Mouse (Mus musculus): Measurements from ENCODE around the gene Adamtsl1. TPM values are rescaled to one million over a fixed set of nuclear protein-coding genes. Genes with fewer than 3 reads are reported as not detected.

Gene Adamtsl1
- polyA plus RNA-seq, 2 experiments, result 0.11 to 0.23 TPM

DNA sequence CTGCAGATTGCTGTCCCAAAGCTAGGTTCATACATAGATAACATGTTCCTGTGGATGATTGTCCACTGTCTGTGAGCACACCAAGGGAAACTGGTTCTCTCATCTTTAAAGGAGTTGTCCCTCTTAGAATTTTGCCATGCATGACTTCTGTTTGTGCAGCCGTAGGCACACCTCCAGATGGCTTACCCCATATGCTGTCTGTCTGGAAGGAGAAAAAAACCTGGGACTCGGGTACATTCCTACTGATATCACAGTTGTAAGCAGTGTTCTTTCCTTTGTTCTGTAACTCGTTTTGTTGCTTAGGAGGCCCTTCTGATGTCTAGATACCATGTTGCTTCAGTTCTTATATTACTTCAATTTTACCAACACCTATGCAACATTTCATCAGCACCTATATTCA is 563.9 kb downstream of the Adamtsl1 start:
- no peaks in the 10 kb centered on the region for H3K27me3 ChIP-seq (ENCODE audit: control insufficient read depth, insufficient read depth, low read length)
- H3K27ac ChIP-seq, result no peak overlapping the region
- 46% methylated on average over 3 of the region's 3 CpGs for WGBS (ENCODE audit: insufficient replicate concordance)
- H3K36me3 ChIP-seq (replicated peaks; ENCODE audit: control insufficient read depth, insufficient read depth, low read depth), result no peaks in the 10 kb centered on the region
- no peak for DNase-seq (ENCODE audit: low read depth in 3 of 3, low spot score in 3 of 3)
- ATAC-seq (ENCODE audit: insufficient read depth), result no peak
- no peak overlapping the region for H3K4me2 ChIP-seq (ENCODE audit: low read depth)
- no peak overlapping the region for H3K4me3 ChIP-seq (ENCODE audit: insufficient read depth in 1 of 2, low read depth in 2 of 2, low read length in 2 of 2)
- no peaks in the 10 kb centered on the region for H3K9me3 ChIP-seq (ENCODE audit: control insufficient read depth, low read length)
- no peaks in the 10 kb centered on the region for H3K4me1 ChIP-seq (replicated peaks; ENCODE audit: control insufficient read depth in 2 of 2, insufficient read depth in 2 of 2, low read length in 1 of 2)
- TF ChIP-seq CTCF (IDR thresholded peaks at IDR 0.05; ENCODE audit: low read depth) (no peak), EP300 (IDR thresholded peaks at IDR 0.05; ENCODE audit: low read depth) (no peak)
- H3K9ac ChIP-seq (replicated peaks), result no peak overlapping the region

- Histone ChIP-seq H3K4me1 (replicated peaks; ENCODE audit: control insufficient read depth in 2 of 2, insufficient read depth in 2 of 2, low read length in 1 of 2) (no peaks in the 10 kb centered on the region), H3K9me3 (ENCODE audit: control insufficient read depth, low read length) (no peaks in the 10 kb centered on the region), H3K27me3 (ENCODE audit: control insufficient read depth, insufficient read depth, low read length) (no peaks in the 10 kb centered on the region), H3K27ac (no peak overlapping the region), H3K4me3 (ENCODE audit: insufficient read depth in 1 of 2, low read depth in 2 of 2, low read length in 2 of 2) (no peak overlapping the region), H3K4me2 (ENCODE audit: low read depth) (no peak overlapping the region), H3K9ac (replicated peaks) (no peak overlapping the region), H3K36me3 (replicated peaks; ENCODE audit: control insufficient read depth, insufficient read depth, low read depth) (no peaks in the 10 kb centered on the region)
- DNase-seq (ENCODE audit: low read depth in 3 of 3, low spot score in 3 of 3), result no peak
- 61% methylated on average over 5 of the region's 5 CpGs for WGBS (ENCODE audit: insufficient replicate concordance)
- no peak for TF ChIP-seq EP300 (IDR thresholded peaks at IDR 0.05; ENCODE audit: low read depth)
- ATAC-seq (ENCODE audit: insufficient read depth), result no peak
Measured at GRCm38 (mm10) chr4:86087508-86087907, 573.5 kb downstream of the Adamtsl1 start.

- ATAC-seq (ENCODE audit: insufficient read depth), result no peak
- Histone ChIP-seq H3K27me3 (ENCODE audit: control insufficient read depth, insufficient read depth, low read length) (no peaks in the 10 kb centered on the region), H3K27ac (no peak overlapping the region), H3K4me2 (ENCODE audit: low read depth) (no peak overlapping the region), H3K9me3 (ENCODE audit: control insufficient read depth, low read length) (no peaks in the 10 kb centered on the region), H3K4me3 (ENCODE audit: insufficient read depth in 1 of 2, low read depth in 2 of 2, low read length in 2 of 2) (no peak overlapping the region), H3K4me1 (replicated peaks; ENCODE audit: control insufficient read depth in 2 of 2, insufficient read depth in 2 of 2, low read length in 1 of 2) (no peaks in the 10 kb centered on the region), H3K36me3 (replicated peaks; ENCODE audit: control insufficient read depth, insufficient read depth, low read depth) (no peaks in the 10 kb centered on the region), H3K9ac (replicated peaks) (no peak overlapping the region)
- DNase-seq (ENCODE audit: low read depth in 3 of 3, low spot score in 3 of 3), result no peak
- no peak for TF ChIP-seq CTCF (IDR thresholded peaks at IDR 0.05; ENCODE audit: low read depth)
- WGBS (ENCODE audit: insufficient replicate concordance), result 41% methylated on average over 1 of the region's 1 CpGs
Measured at GRCm38 (mm10) chr4:86103207-86103606, 589.2 kb downstream of the Adamtsl1 start.

GRCm38 (mm10) chr4:86108325-86108724 is 594.4 kb downstream of the Adamtsl1 start:
- Histone ChIP-seq H3K4me2 (ENCODE audit: low read depth) (no peak overlapping the region), H3K4me3 (ENCODE audit: insufficient read depth in 1 of 2, low read depth in 2 of 2, low read length in 2 of 2) (no peak overlapping the region), H3K27me3 (ENCODE audit: control insufficient read depth, insufficient read depth, low read length) (no peaks in the 10 kb centered on the region), H3K4me1 (replicated peaks; ENCODE audit: control insufficient read depth in 2 of 2, insufficient read depth in 2 of 2, low read length in 1 of 2) (no peaks in the 10 kb centered on the region), H3K9me3 (ENCODE audit: control insufficient read depth, low read length) (no peaks in the 10 kb centered on the region), H3K9ac (replicated peaks) (no peak overlapping the region), H3K36me3 (replicated peaks; ENCODE audit: control insufficient read depth, insufficient read depth, low read depth) (no peaks in the 10 kb centered on the region), H3K27ac (no peak overlapping the region)
- no peak for ATAC-seq (ENCODE audit: insufficient read depth)
- 66% methylated on average over 4 of the region's 4 CpGs for WGBS (ENCODE audit: insufficient replicate concordance)
- TF ChIP-seq EP300 (IDR thresholded peaks at IDR 0.05; ENCODE audit: low read depth) (no peak), CTCF (IDR thresholded peaks at IDR 0.05; ENCODE audit: low read depth) (no peak)
- no peak for DNase-seq (ENCODE audit: low read depth in 3 of 3, low spot score in 3 of 3)

GRCm38 (mm10) chr4:86119067-86119466 is 605.1 kb downstream of the Adamtsl1 start:
- WGBS (ENCODE audit: insufficient replicate concordance), result 25% methylated on average over 2 of the region's 2 CpGs
- no peak overlapping the region for H3K27ac ChIP-seq
- H3K4me2 ChIP-seq (ENCODE audit: low read depth), result no peak overlapping the region
- no peaks in the 10 kb centered on the region for H3K9me3 ChIP-seq (ENCODE audit: control insufficient read depth, low read length)
- no peak for ATAC-seq (ENCODE audit: insufficient read depth)
- H3K9ac ChIP-seq (replicated peaks), result no peak overlapping the region
- H3K36me3 ChIP-seq (replicated peaks; ENCODE audit: control insufficient read depth, insufficient read depth, low read depth), result no peaks in the 10 kb centered on the region
- no peaks in the 10 kb centered on the region for H3K27me3 ChIP-seq (ENCODE audit: control insufficient read depth, insufficient read depth, low read length)
- no peak overlapping the region for H3K4me3 ChIP-seq (ENCODE audit: insufficient read depth in 1 of 2, low read depth in 2 of 2, low read length in 2 of 2)
- no peak for DNase-seq (ENCODE audit: low read depth in 3 of 3, low spot score in 3 of 3)
- no peak for TF ChIP-seq CTCF (IDR thresholded peaks at IDR 0.05; ENCODE audit: low read depth)
- no peak for TF ChIP-seq EP300 (IDR thresholded peaks at IDR 0.05; ENCODE audit: low read depth)
- H3K4me1 ChIP-seq (replicated peaks; ENCODE audit: control insufficient read depth in 2 of 2, insufficient read depth in 2 of 2, low read length in 1 of 2), result no peaks in the 10 kb centered on the region

DNA sequence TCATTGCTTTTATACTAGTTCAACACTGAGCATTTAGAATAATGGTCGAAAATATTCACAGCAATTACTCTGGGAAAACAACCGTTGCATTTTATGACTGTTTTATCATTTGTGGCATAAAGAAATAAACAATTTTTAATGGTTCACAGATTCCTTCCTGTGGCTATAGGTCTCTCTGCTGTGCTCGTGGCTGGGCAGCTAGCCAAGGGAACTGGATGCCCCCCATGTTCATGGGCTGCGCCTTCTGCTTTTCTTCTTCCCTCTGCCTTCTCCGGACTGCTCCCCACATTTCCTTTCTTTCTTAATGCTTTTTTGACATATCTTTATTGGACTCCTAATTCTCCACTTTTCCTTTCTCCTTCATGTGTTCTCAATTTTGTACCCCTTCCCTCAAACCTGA is 608.5 kb downstream of the Adamtsl1 start:
- no peak overlapping the region for H3K4me2 ChIP-seq (ENCODE audit: low read depth)
- H3K27ac ChIP-seq, result no peak overlapping the region
- WGBS (ENCODE audit: insufficient replicate concordance), result 47% methylated on average over 5 of the region's 5 CpGs
- DNase-seq (ENCODE audit: low read depth in 3 of 3, low spot score in 3 of 3) (no peak), ATAC-seq (ENCODE audit: insufficient read depth) (no peak)
- H3K9ac ChIP-seq (replicated peaks), result no peak overlapping the region
- no peaks in the 10 kb centered on the region for H3K27me3 ChIP-seq (ENCODE audit: control insufficient read depth, insufficient read depth, low read length)
- H3K4me1 ChIP-seq (replicated peaks; ENCODE audit: control insufficient read depth in 2 of 2, insufficient read depth in 2 of 2, low read length in 1 of 2), result no peaks in the 10 kb centered on the region
- no peaks in the 10 kb centered on the region for H3K9me3 ChIP-seq (ENCODE audit: control insufficient read depth, low read length)
- no peak overlapping the region for H3K4me3 ChIP-seq (ENCODE audit: insufficient read depth in 1 of 2, low read depth in 2 of 2, low read length in 2 of 2)
- H3K36me3 ChIP-seq (replicated peaks; ENCODE audit: control insufficient read depth, insufficient read depth, low read depth), result no peaks in the 10 kb centered on the region
- TF ChIP-seq EP300 (IDR thresholded peaks at IDR 0.05; ENCODE audit: low read depth) (no peak), CTCF (IDR thresholded peaks at IDR 0.05; ENCODE audit: low read depth) (no peak)
